Mouse (Mus musculus): ENCODE measurements around the gene Gal3st2b. TPM values are rescaled to one million over a fixed set of nuclear protein-coding genes. Genes with fewer than 3 reads are reported as not detected.
"Not testable (repeated sequence)": the region's sequence is repeated elsewhere in the genome, so short reads cannot be mapped to it uniquely, and the experiment has no call there.

Gal3st2b gene
- total RNA-seq, 2 experiments from 2014 or later = 0.25 to 0.46 TPM

DNA sequence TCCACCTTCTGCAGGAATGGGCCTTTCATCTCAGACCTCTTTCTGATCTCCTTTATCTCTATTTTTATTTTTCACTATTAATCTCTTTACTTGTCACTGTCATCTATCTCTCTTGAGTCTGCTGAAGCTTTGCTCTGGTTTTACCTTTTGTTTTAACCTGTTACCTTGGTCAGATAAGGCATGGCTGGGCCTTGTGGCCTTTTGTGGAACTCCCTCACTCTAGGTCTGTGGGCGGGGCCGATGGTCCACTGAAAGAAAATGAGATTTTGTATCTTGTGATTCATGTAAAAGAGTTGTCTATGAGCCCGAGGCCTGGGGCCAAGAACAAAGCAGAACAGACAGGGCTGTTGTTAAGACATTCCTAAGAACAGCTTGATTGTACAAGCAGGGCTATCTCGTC lies 52.7 kb downstream of the Gal3st2b start:
- intact Hi-C loops (cut with DNase I); DNase-seq (ENCODE audit: low spot score in 2 of 2): not testable (repeated sequence)

DNA sequence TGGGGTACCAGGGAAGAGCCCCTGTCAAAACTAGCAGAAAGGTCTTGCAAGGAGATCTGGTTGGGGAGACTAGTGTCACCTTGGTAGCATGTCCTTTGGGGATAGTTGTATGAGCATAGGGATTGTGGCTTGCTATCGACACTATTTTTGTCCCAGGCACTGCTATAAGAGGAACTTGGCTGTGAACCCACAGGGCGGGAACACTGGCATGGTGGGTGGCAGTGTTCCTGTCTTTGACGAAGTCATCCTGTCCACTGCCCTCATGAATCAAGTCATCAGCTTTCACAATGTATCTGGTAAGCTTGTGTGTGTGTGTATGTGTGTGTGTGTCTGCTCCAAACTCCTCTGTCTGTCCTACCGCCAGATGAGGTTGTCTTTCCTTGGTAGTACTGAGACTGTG lies 57.7 kb downstream of the Gal3st2b start:
- DNase-seq (ENCODE audit: low spot score in 2 of 2); intact Hi-C loops (cut with DNase I): not testable (repeated sequence)

DNA sequence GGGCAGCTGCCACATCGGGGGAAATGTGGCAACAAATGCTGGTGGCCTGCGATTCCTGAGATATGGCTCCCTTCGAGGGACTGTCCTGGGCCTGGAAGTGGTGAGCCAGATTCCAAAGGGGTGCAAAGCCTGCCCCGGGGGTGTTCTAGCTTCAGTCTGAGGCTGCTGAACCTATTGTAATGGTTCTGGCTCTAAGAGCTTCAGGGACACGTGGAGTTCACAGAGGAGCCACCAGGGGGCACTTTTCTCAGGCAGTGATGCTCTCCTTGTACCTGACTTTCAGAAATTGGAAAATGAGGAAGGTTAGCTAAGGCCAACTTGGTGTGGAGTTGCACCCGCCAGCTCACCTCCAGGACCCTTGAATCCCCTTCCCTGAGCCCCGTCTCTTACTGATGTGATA lies 60.2 kb downstream of the Gal3st2b start:
- intact Hi-C loops (cut with DNase I); DNase-seq (ENCODE audit: low spot score in 2 of 2): not testable (repeated sequence)

DNA sequence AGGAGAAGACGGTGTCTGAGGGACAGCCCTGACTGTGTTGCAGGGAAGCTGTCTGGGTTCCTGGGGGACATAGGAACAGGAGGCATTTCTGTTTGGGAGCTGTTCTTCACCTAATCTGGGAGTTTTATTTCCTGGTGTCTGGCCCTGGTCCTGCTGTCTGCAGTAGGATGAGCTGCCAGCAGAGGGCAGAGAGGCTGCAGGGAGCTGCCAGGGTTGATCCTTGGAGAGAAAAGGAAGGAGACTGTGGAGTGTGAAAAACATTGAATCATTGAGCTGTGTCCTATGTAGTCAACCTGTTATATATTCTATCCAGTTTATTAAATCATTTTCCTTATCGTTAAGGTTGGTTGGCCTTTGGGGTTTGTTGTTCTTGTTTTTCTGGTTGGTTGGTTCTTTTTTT lies 62.8 kb downstream of the Gal3st2b start:
- DNase-seq (ENCODE audit: low spot score in 2 of 2); intact Hi-C loops (cut with DNase I): not testable (repeated sequence)

DNA sequence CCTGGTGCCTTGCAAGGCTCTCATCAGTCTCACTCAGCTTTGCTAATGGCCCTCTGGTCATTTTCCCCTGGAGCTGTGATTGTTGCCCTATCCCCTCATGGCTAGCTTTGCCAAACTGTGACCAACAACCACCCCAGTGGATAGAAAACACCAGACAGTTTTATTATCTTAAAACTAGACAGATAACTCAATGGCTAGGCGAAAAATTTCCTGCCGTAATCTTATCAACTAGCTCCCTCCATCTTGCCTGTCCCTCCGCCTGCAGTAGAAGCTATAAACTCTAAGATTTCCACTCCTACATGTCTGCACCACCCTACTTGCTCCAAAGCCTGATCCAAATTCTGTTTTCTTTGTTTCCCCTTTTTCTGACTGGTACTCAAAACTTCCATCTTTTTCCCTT lies 68.1 kb downstream of the Gal3st2b start:
- intact Hi-C loops (cut with DNase I) = loop anchor here (5.0 kb wide), 1 partner anchor 91 kb away; no protein-coding TSS in a partner anchor
- DNase-seq (ENCODE audit: low spot score in 2 of 2) = no peak

DNA sequence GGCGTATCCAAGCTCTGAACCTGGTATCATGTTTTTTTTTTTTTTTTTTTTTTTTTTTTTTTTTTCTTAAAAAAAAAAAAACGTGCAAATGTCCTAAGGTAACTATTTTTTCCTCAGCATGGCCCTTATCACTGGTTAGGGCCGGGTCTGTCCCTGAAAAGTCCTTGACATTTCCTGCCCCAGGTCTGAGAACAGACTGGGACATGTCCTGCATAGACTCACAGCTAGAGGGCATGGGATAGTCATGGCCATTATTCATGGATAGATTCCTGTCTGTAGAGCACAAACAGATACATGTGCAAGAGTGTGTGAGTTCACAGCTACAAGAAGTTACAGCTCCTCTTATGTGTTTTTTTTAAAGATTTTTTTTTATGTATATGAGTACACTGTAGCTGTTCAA lies 70.7 kb downstream of the Gal3st2b start:
- intact Hi-C loops (cut with DNase I) = loop anchor here (5.0 kb wide), 1 partner anchor 89 kb away; no protein-coding TSS in a partner anchor
- DNase-seq (ENCODE audit: low spot score in 2 of 2) = no peak

DNA sequence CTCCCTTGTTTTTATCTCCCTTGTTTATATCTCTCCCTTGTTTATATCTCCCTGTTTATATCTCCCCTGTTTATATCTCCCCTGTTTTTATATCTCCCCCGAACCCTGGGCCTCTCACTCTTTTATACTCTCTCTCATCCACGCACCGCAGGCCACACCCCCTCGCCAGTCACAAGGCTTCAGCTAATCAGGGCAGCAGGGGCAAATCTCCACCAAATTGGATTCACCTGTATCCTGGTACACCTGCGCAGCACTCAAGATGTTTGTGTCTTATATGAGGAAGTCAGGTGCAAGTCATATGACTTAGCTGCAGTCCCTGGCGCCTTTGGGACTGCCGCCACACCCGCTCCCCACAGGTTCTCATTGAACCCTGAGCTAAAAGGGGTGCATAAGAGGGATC lies 72.1 kb downstream of the Gal3st2b start, which contains the start of gene Gal3st2c:
Gene Gal3st2c (plus strand): TSS at position 301 of the 400 bp plus-strand sequence.
- intact Hi-C loops (cut with DNase I) = loop anchor here (10.0 kb wide), 1 partner anchor 135 kb away; no protein-coding TSS in a partner anchor
- DNase-seq (ENCODE audit: low spot score in 2 of 2) = not testable (repeated sequence)

DNA sequence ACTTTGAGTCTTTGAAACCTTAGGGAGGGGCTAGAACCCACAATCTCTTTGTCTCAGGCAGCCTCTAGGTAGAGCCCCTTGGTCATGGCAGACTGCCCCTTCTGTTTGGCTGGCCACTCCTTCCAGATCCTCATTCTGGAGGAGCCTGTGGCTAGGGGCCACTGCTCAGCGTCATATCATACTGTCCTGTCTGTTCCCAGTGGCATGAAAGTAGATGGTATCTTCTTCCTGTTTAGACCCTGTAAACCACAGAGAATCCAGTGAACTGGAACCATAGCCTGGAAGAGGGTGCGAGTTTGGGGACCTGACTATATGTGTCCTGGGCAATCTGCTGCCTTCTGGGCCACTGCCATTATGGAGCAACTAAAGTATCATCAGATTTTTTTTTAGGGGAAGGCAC lies 73.0 kb downstream of the Gal3st2b start:
- DNase-seq (ENCODE audit: low spot score in 2 of 2) = not testable (repeated sequence)
- intact Hi-C loops (cut with DNase I) = loop anchor here (10.0 kb wide), 1 partner anchor 136 kb away; no protein-coding TSS in a partner anchor

DNA sequence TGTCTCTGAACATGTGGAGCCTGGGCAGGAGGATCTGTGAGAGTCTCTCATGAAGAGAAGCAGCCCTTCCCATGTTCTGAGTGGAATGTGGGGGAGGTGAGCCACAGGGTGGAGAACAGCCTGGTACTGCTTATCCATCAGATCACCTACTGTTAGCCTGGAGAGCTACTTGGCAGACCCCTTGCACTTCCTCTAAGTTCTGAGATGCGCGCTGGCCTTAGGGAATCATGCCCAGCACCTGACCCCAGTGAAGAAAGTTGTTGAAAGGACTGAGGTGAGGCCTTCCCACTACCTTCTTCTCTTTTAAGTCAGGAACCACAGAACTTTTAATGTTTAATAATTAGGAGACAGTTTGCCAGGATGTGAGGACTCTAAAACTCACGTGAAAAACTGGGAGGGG lies 73.4 kb downstream of the Gal3st2b start:
- DNase-seq (ENCODE audit: low spot score in 2 of 2) = not testable (repeated sequence)
- intact Hi-C loops (cut with DNase I) = loop anchor here (10.0 kb wide), 1 partner anchor 137 kb away; no protein-coding TSS in a partner anchor

Other genes starting within 250 kb of the Gal3st2b start
- 10 to 100 TPM; 23.6 to 27.5 TPM for gene Bok, start 232.7 kb upstream of the Gal3st2b start, total RNA-seq (2021)
- gene Atg4b, start 166.8 kb upstream of the Gal3st2b start, total RNA-seq (2021) = 10 to 100 TPM; 73.6 to 79.9 TPM
- gene Thap4, start 163.4 kb upstream of the Gal3st2b start, total RNA-seq (2021) = 10 to 100 TPM; 39.6 TPM
- 10 to 100 TPM; 47.7 to 53.3 TPM for gene Dtymk, start 116.4 kb upstream of the Gal3st2b start, total RNA-seq (2021)
- gene Ing5, start 114.3 kb upstream of the Gal3st2b start, total RNA-seq (2021) = 10 to 100 TPM; 10.6 to 12.1 TPM
- gene D2hgdh, start 93.4 kb upstream of the Gal3st2b start, total RNA-seq (2021) = 10 to 100 TPM; 13.3 to 15.8 TPM
- gene Gal3st2, start 57.0 kb upstream of the Gal3st2b start, total RNA-seq (2021) = under 1 TPM in 1 of 2 experiments, not detected in 1; 0.69 TPM
- not detected for gene Gal3st2c, start 72.2 kb downstream of the Gal3st2b start, total RNA-seq (2021)
- 10 to 100 TPM in 1 of 2 experiments, 1 to 10 TPM in 1; 7.6 to 11.1 TPM for gene Neu4, start 102.1 kb downstream of the Gal3st2b start, total RNA-seq (2021)
- under 1 TPM in 1 of 2 experiments, not detected in 1; 0.18 TPM for gene Pdcd1, start 134.2 kb downstream of the Gal3st2b start, total RNA-seq (2021)

Measured in left cerebral cortex, postnatal 25 days (tissue).